12 mouse cellular contexts compared by ENCODE assay signal in genomic region chr5:63827415-63828053, GRCm38 (mm10). TPM values are rescaled to one million over a fixed set of nuclear protein-coding genes. Genes with fewer than 3 reads are reported as not detected.
A peak's percentile ranks its signal among the peaks of the same experiment; 100 is the strongest.
DNase-seq lines count a peak whose midpoint lies in the region; ATAC-seq lines count a peak whose summit lies in the region.
"Had no signal": no experiment of that assay in that cellular context is flagged by ENCODE, and none has a peak within 500 bp of the region (broad histone marks: within the 10 kb centered on the region; RNA-seq: fewer than 3 reads in every experiment).

No protein-coding gene starts in this region.

- peaks cover 3% of the 10 kb centered on the region; the same call in 1 of the 2 replicates for H3K27me3 ChIP-seq in heart, embryonic 11.5 days (ENCODE audit: control insufficient read depth, insufficient read depth, low read length)
- no peaks in the 10 kb centered on the region for H3K27me3 ChIP-seq in intestine, embryonic 16.5 days (replicated peaks; ENCODE audit: control insufficient read depth, insufficient read depth, low read length)
- no peaks in the 10 kb centered on the region for H3K27me3 ChIP-seq in limb, embryonic 10.5 days (ENCODE audit: low read depth, poor library complexity, severe bottlenecking)

- intact Hi-C loops in left cerebral cortex, postnatal 36 days (cut with DNase I) = no loop called here

- no peak overlapping the region for H3K4me3 ChIP-seq in heart, embryonic 11.5 days (ENCODE audit: low read depth, low read length)
- no peak overlapping the region for H3K4me3 ChIP-seq in intestine, embryonic 16.5 days (ENCODE audit: low read length)
- H3K4me3 ChIP-seq in limb, embryonic 10.5 days = no peak overlapping the region
- H3K4me3 ChIP-seq: myocyte had no signal

- no peaks in the 10 kb centered on the region for H3K4me1 ChIP-seq in heart, embryonic 11.5 days (ENCODE audit: control insufficient read depth, insufficient read depth, low read length)
- H3K4me1 ChIP-seq in intestine, embryonic 16.5 days (ENCODE audit: control insufficient read depth, insufficient read depth, low read length) = peaks cover 40% of the 10 kb centered on the region
- peaks cover 7% of the 10 kb centered on the region; the same call in 1 of the 2 replicates for H3K4me1 ChIP-seq in limb, embryonic 10.5 days

- ATAC-seq in heart, embryonic 11.5 days (replicated peaks; ENCODE audit: insufficient number of reproducible peaks, low FRiP score, low TSS enrichment) = no peak
- ATAC-seq in intestine, embryonic 16.5 days = no peak

- DNase-seq in heart, adult 11 months = peak; percentile 66
- DNase-seq in kidney, postnatal 36 days = peak; percentile 67 to 81
- peak; percentile 75 for DNase-seq in lung, postnatal 36 days
- DNase-seq in left cerebral cortex, postnatal 36 days (ENCODE audit: low spot score in 2 of 2) = no peak
- no peak for DNase-seq in limb, embryonic 10.5 days (ENCODE audit: low spot score)
- no peak for DNase-seq in T-cell, adult 2 months (ENCODE audit: low spot score)
- DNase-seq: gastrocnemius, postnatal 36 days; heart, postnatal 4 days had no signal

- no peaks in the 10 kb centered on the region for H3K36me3 ChIP-seq in heart, embryonic 11.5 days (ENCODE audit: control insufficient read depth, insufficient read depth, low read length)
- no peaks in the 10 kb centered on the region for H3K36me3 ChIP-seq in intestine, embryonic 16.5 days (ENCODE audit: control insufficient read depth, insufficient read depth, low read length)
- H3K36me3 ChIP-seq in limb, embryonic 10.5 days = no peaks in the 10 kb centered on the region

- no peak overlapping the region for H3K9ac ChIP-seq in heart, embryonic 11.5 days (ENCODE audit: low read depth, low read length)
- H3K9ac ChIP-seq in intestine, embryonic 16.5 days (ENCODE audit: low read depth, low read length) = no peak overlapping the region

- 52% methylated on average over 5 of the region's 5 CpGs for WGBS in heart, embryonic 11.5 days (ENCODE audit: insufficient replicate concordance)
- whole genome bisulfite sequencing in intestine, embryonic 16.5 days = 48% methylated on average over 5 of the region's 5 CpGs
- 60% methylated on average over 5 of the region's 5 CpGs for WGBS in limb, embryonic 10.5 days

- no peaks in the 10 kb centered on the region for H3K9me3 ChIP-seq in heart, embryonic 11.5 days (replicated peaks; ENCODE audit: control insufficient read depth, low read length)
- no peaks in the 10 kb centered on the region for H3K9me3 ChIP-seq in intestine, embryonic 16.5 days (ENCODE audit: control insufficient read depth, low read length)
- H3K9me3 ChIP-seq in limb, embryonic 10.5 days (replicated peaks) = no peaks in the 10 kb centered on the region

- H3K4me2 ChIP-seq in heart, embryonic 11.5 days = no peak overlapping the region
- H3K4me2 ChIP-seq in intestine, embryonic 16.5 days (ENCODE audit: low read depth, low read length) = no peak overlapping the region

- H3K27ac ChIP-seq in heart, embryonic 11.5 days (ENCODE audit: low read depth, low read length) = no peak overlapping the region
- H3K27ac ChIP-seq in intestine, embryonic 16.5 days (ENCODE audit: low read length) = peak overlapping the region; percentile 1; the same call in 1 of the 2 replicates
- no peak overlapping the region for H3K27ac ChIP-seq in limb, embryonic 10.5 days

RNA-seq across cellular contexts. Expression of gene 0610040J01Rik, which starts 15.4 kb away (rescaled TPM):
- polyA plus RNA-seq in heart, embryonic 11.5 days (2014; fragmentation: Nextera tagmentation; extraction: Ambion mirVana) = 0.99 and 1.0 TPM in 2 replicates
- polyA plus RNA-seq in intestine, embryonic 16.5 days (2015; fragmentation: Nextera tagmentation; extraction: Ambion mirVana) = 48.4 and 51.9 TPM in 2 replicates
- 1 to 10 TPM; 4.3 to 6.2 TPM for total RNA-seq in left cerebral cortex, postnatal 36 days (2021)
- polyA plus RNA-seq in limb, embryonic 10.5 days (2016; fragmentation: Nextera tagmentation; extraction: Ambion mirVana) = 1.8 and 3.0 TPM in 2 replicates
- total RNA-seq: MEL had no signal
- polyA plus RNA-seq: myocyte had no signal

Comparison
In these comparisons a context has a peak if more than half of its experiments do, and no peak if none do; other contexts are left out.
1. DNase-seq: peak in heart, adult 11 months (single experiment), kidney, postnatal 36 days (2 of 2) and lung, postnatal 36 days (single experiment); none in left cerebral cortex, postnatal 36 days (0 of 2), limb, embryonic 10.5 days (single experiment) and T-cell, adult 2 months (single experiment).
2. RNA of gene 0610040J01Rik, which starts 15.4 kb away (polyA plus RNA-seq): 48.4 to 51.9 TPM in intestine, embryonic 16.5 days; 1.8 to 3.0 TPM in limb, embryonic 10.5 days and 0.99 to 1.0 TPM in heart, embryonic 11.5 days; every median in the first group is over 10 times any median in the second.